Mouse (Mus musculus) forebrain, embryonic 14.5 days (tissue): ENCODE results near the gene Syt9. TPM values are rescaled to one million over a fixed set of nuclear protein-coding genes. Genes with fewer than 3 reads are reported as not detected.

ENCODE experiments used
- ATAC-seq: fragments of 200-750 bp; cut with Nextera tagmentation; 2 replicates; pipeline ENCODE4 v1.8.0; 2017; ENCODE audit warnings: mild to moderate bottlenecking, moderate library complexity
- DNase-seq: peaks from one replicate; pipeline ENCODE4 v3.0.0-alpha.2; 2015; ENCODE audit warnings: low spot score
- H3K27ac ChIP-seq: fragments of 300-500 bp; sonication (generic); 2 replicates; pipeline ENCODE4 v1.5.1; 2014; ENCODE audit warnings: low read depth, mild to moderate bottlenecking, control low read depth, low read length, moderate library complexity
- H3K27me3 ChIP-seq: fragments of 300-500 bp; sonication (generic); replicated peaks from 2 replicates; pipeline ENCODE4 v1.6.1; 2014; ENCODE audit warnings: low read length, control low read depth, mixed read lengths; ENCODE audit not compliant: control insufficient read depth, insufficient read depth
- H3K36me3 ChIP-seq: fragments of 300-500 bp; sonication (generic); 2 replicates; pipeline ENCODE4 v1.6.1; 2014; ENCODE audit warnings: low read length, control low read depth; ENCODE audit not compliant: control insufficient read depth, insufficient read depth
- H3K4me1 ChIP-seq: fragments of 300-500 bp; sonication (generic); 2 replicates; pipeline ENCODE4 v1.6.1; 2014; ENCODE audit warnings: antibody characterized with exemption, low read length, control low read depth; ENCODE audit not compliant: control insufficient read depth, insufficient read depth
- H3K4me2 ChIP-seq: fragments of 300-500 bp; sonication (generic); 2 replicates; pipeline ENCODE4 v1.6.1; 2014; ENCODE audit warnings: mild to moderate bottlenecking, control low read depth, low read length
- H3K4me3 ChIP-seq: fragments of 300-500 bp; sonication (generic); 2 replicates; pipeline ENCODE4 v1.5.1; 2014; ENCODE audit warnings: low read depth, low read length, control low read depth
- H3K9ac ChIP-seq: fragments of 300-500 bp; sonication (generic); 2 replicates; pipeline ENCODE4 v1.6.1; 2014; ENCODE audit warnings: mild to moderate bottlenecking, low read length, control low read depth, moderate library complexity
- H3K9me3 ChIP-seq: fragments of 300-500 bp; sonication (generic); replicated peaks from 2 replicates; pipeline ENCODE4 v1.6.1; 2016; ENCODE audit warnings: low read length, control low read depth, mixed read lengths; ENCODE audit not compliant: control insufficient read depth
- WGBS: fragments of 180-500 bp; shearing (Covaris S2); extraction: QIAGEN DNeasy Blood & Tissue Kit; methylation state at CpG from one replicate; pipeline ENCODE4 v1.1.7; 2014; 5-methylcytosine and 5-hydroxymethylcytosine counted together
- polyA plus RNA-seq: library from polyadenylated mRNA; unstranded; fragments of >200 nt; fragmentation: Nextera tagmentation; extraction: Ambion mirVana; gene quantifications from 2 replicates; pipeline ENCODE4 v1.2.1, GENCODE M21; 2014

Syt9 gene
- 7.0 and 8.4 TPM in 2 replicates for polyA plus RNA-seq

- Histone ChIP-seq H3K36me3 (no peaks in the 10 kb centered on the region), H3K9ac (peak within 1 kb of the TSS; percentile 71), H3K9me3 (no peaks in the 10 kb centered on the region), H3K27ac (peak within 1 kb of the TSS; percentile 14; the same call in 1 of the 2 replicates), H3K4me1 (no peaks in the 10 kb centered on the region), H3K4me2 (peak within 1 kb of the TSS; percentile 98), H3K27me3 (peaks cover 14% of the 10 kb centered on the region; the same call in 1 of the 2 replicates), H3K4me3 (peak within 1 kb of the TSS; percentile 67)
- DNase-seq = peak; percentile 62
- ATAC-seq = peak; percentile 92
- under 1% methylated on average over 70 of the region's 102 CpGs for WGBS
Observed at GRCm38 (mm10) chr7:107370232-107371125, at the start of gene Syt9. Syt9 (plus strand) TSS chr7:107370728.

- Histone ChIP-seq H3K9me3 (no peaks in the 10 kb centered on the region), H3K4me3 (no peak overlapping the region), H3K27ac (no peak overlapping the region), H3K9ac (no peak overlapping the region), H3K36me3 (no peaks in the 10 kb centered on the region), H3K4me2 (no peak overlapping the region), H3K27me3 (no peaks in the 10 kb centered on the region), H3K4me1 (0 out of 2 replicates have a peak, but pooled peaks cover 5% of the 10 kb centered on the region)
- WGBS = 94% methylated on average over 5 of the region's 5 CpGs
- DNase-seq (no peak), ATAC-seq (no peak)
Observed at GRCm38 (mm10) chr7:107339013-107339412, 31.5 kb upstream of the Syt9 start.

GRCm38 (mm10) chr7:107339560-107340057 is 30.9 kb upstream of the Syt9 start:
- H3K9me3 ChIP-seq = no peaks in the 10 kb centered on the region
- 0 out of 2 replicates have a peak, but pooled peaks cover 5% of the 10 kb centered on the region for H3K4me1 ChIP-seq
- no peak overlapping the region for H3K9ac ChIP-seq
- no peak overlapping the region for H3K27ac ChIP-seq
- no peaks in the 10 kb centered on the region for H3K36me3 ChIP-seq
- H3K27me3 ChIP-seq = no peaks in the 10 kb centered on the region
- 63% methylated on average over 3 of the region's 3 CpGs for WGBS
- H3K4me3 ChIP-seq = no peak overlapping the region
- no peak overlapping the region for H3K4me2 ChIP-seq
- DNase-seq = no peak
- no peak for ATAC-seq

- H3K4me1 ChIP-seq = 0 out of 2 replicates have a peak, but pooled peaks cover 5% of the 10 kb centered on the region
- 70% methylated on average over 1 of the region's 1 CpGs for WGBS
- H3K9ac ChIP-seq = no peak overlapping the region
- H3K4me3 ChIP-seq = no peak overlapping the region
- ATAC-seq (no peak), DNase-seq (no peak)
- no peaks in the 10 kb centered on the region for H3K9me3 ChIP-seq
- H3K27me3 ChIP-seq = no peaks in the 10 kb centered on the region
- H3K4me2 ChIP-seq = no peak overlapping the region
- H3K36me3 ChIP-seq = no peaks in the 10 kb centered on the region
- no peak overlapping the region for H3K27ac ChIP-seq
Observed at GRCm38 (mm10) chr7:107340221-107340620, 30.3 kb upstream of the Syt9 start.

- ATAC-seq (peak; percentile 72), DNase-seq (peak; percentile 55)
- H3K4me1 ChIP-seq = 0 out of 2 replicates have a peak, but pooled peaks cover 5% of the 10 kb centered on the region
- 22% methylated on average over 8 of the region's 8 CpGs for WGBS
- no peaks in the 10 kb centered on the region for H3K27me3 ChIP-seq
- H3K9me3 ChIP-seq = no peaks in the 10 kb centered on the region
- H3K36me3 ChIP-seq = no peaks in the 10 kb centered on the region
- no peak overlapping the region for H3K4me3 ChIP-seq
- H3K9ac ChIP-seq = no peak overlapping the region
- H3K27ac ChIP-seq = no peak overlapping the region
- no peak overlapping the region for H3K4me2 ChIP-seq
Observed at GRCm38 (mm10) chr7:107341519-107342190, 28.9 kb upstream of the Syt9 start.

- H3K4me1 ChIP-seq = no peaks in the 10 kb centered on the region
- ATAC-seq = no peak
- H3K4me2 ChIP-seq = no peak overlapping the region
- H3K36me3 ChIP-seq = no peaks in the 10 kb centered on the region
- DNase-seq = no peak
- H3K9me3 ChIP-seq = no peaks in the 10 kb centered on the region
- WGBS = 71% methylated on average over 1 of the region's 1 CpGs
- no peak overlapping the region for H3K4me3 ChIP-seq
- no peak overlapping the region for H3K27ac ChIP-seq
- H3K27me3 ChIP-seq = no peaks in the 10 kb centered on the region
- H3K9ac ChIP-seq = no peak overlapping the region
Observed at GRCm38 (mm10) chr7:107349201-107349600, 21.3 kb upstream of the Syt9 start.

GRCm38 (mm10) chr7:107362153-107362552 is 8.4 kb upstream of the Syt9 start:
- Histone ChIP-seq H3K27me3 (no peaks in the 10 kb centered on the region), H3K36me3 (no peaks in the 10 kb centered on the region), H3K4me3 (no peak overlapping the region), H3K4me1 (no peaks in the 10 kb centered on the region), H3K4me2 (no peak overlapping the region), H3K9ac (no peak overlapping the region), H3K9me3 (no peaks in the 10 kb centered on the region), H3K27ac (no peak overlapping the region)
- ATAC-seq (no peak), DNase-seq (no peak)
- 87% methylated on average over 3 of the region's 3 CpGs for WGBS

GRCm38 (mm10) chr7:107362634-107363033 is 7.9 kb upstream of the Syt9 start:
- no peaks in the 10 kb centered on the region for H3K9me3 ChIP-seq
- WGBS = 60% methylated on average over 3 of the region's 3 CpGs
- ATAC-seq = no peak
- no peak overlapping the region for H3K4me3 ChIP-seq
- H3K27ac ChIP-seq = no peak overlapping the region
- DNase-seq = no peak
- H3K36me3 ChIP-seq = no peaks in the 10 kb centered on the region
- no peak overlapping the region for H3K4me2 ChIP-seq
- H3K9ac ChIP-seq = no peak overlapping the region
- no peaks in the 10 kb centered on the region for H3K4me1 ChIP-seq
- H3K27me3 ChIP-seq = no peaks in the 10 kb centered on the region
